Mouse (Mus musculus) thymus, postnatal 25 days (tissue): ENCODE results near the gene H13.

Source experiments
- DNase-seq: peaks from one replicate; pipeline ENCODE4 v3.0.0; 2022

Gene H13

DNA sequence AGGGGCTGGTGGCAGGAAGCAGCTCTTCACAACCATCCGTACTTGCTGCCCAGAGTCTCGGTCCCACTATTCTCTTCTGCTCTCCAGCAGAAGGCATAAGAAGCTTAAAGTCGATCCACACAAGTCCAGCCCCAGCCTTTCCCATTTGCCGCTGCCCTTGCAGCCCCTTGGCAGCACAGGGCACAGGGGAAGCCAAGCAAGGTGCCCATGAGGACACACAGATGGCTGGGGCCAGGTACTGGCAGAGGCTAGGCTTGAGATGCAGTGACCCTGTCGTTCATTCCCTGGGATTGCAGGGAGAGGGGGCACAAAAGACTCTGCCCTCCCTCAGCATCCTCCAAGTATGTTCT is 35.0 kb downstream of the H13 start:
- DNase-seq = no peak

DNA sequence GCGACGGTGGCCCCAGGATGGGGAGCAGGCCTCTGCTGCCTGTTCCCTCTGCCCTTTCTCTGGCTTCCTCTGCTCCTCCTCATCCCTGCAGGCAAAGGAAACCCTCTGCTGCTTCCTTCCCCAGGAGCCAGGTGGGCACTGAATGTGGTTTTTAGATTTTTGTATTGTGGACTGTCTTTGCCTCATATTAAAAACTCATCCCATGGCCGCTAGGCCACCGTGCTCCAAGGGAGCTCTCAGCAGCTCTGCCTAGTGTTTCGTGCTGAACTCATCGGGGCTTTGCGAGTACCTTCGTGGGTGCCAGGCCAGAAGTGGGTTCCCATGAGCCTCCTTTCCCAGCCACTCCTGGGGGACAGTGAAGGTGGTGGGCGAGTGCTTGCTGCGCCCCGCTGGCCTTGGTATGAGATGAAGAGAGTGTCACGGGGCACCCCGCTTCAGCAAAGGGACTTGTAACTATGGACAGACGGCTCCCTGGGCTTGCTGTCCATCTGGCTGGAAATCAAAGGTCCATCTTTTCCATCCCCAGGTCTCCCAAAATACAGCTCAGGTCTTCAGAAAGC is 35.6 kb downstream of the H13 start:
- DNase-seq = no peak

DNA sequence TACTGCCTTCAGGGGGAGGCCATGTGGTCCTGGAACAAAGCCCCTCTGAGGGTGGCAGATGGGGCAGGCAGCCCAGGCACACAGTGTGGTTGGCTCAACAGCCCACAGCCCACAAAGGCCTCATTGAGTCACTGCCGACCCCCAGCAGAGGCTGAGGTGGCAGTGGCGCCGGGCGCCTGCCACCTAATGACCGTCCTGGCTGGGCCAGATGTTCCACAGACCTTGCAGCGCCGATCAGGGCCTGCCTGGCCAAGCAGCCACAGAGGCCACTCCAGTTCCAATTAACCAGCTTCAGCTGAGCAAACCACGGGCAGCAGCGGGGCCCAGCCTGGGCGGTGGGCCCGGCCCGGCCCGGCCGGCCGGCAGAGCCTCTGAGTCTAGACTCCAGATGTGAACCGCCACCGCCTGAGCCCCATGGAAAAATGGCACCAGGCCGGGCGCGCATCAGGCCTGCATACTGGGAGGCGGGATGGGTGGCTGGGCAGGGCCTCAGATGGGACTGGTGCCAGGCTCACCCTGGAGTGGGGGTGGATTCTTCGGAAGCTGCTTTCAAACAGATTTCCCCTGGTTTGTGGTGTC is 36.8 kb downstream of the H13 start:
- no peak for DNase-seq

DNA sequence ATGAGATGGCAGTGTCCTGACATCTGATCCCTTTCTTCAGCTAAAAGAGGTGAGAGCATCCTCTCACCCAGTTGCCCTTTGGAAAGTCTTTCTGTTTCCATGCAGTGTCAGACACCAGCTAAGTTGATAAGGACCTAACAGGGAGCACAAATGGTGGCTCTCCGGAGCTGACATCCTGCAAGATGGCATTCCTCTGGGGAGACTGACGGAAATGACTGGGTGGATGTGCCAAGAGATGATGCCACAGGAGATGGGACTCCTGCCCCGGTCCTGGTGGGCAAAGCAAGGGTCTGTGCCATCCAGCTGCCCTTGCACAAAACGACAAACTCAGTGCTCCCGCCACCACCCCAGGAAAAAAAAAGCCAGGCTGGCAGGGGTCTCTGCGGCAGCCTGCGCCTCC is 37.9 kb downstream of the H13 start:
- no peak for DNase-seq

DNA sequence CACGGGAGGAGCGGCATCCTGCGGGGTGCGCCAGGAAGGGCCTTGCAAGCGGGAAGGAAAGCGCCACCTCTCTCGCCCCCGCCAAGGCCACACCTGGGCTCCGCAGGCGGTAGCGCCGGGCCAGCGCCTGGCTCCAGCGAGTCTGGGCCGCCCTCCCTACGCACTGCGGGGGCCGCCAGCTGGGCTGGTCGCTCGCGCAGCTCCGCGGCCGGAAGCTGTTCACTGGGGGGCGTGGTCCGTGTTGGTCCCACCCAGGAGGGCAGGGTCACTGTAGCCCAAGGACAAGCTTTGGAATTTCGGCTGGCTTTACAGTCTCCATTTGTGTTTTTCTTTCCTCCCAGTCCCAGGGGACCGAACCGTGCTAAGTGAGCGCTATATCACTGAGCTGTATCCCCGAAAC is 38.4 kb downstream of the H13 start:
- DNase-seq = peak; percentile 17

DNA sequence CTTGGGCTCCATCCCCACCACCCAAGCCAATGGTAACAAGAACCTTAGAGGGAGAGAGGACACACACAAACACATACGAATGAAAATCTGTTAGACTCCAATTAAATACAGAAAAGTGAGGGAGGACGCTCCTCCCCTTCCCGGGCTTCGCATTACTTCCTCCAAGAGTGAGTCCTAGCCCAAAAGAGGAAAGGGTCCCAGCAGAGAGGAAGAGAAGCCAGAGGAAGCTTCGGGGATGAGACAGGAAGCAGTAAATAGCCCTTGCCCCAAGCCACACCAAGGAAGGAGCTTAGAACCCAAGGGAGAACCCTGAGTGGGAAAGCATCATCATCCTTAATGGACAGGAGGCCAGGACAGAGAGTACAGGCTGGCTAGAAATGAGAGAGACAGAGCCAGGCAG is 39.8 kb downstream of the H13 start:
- DNase-seq = no peak

DNA sequence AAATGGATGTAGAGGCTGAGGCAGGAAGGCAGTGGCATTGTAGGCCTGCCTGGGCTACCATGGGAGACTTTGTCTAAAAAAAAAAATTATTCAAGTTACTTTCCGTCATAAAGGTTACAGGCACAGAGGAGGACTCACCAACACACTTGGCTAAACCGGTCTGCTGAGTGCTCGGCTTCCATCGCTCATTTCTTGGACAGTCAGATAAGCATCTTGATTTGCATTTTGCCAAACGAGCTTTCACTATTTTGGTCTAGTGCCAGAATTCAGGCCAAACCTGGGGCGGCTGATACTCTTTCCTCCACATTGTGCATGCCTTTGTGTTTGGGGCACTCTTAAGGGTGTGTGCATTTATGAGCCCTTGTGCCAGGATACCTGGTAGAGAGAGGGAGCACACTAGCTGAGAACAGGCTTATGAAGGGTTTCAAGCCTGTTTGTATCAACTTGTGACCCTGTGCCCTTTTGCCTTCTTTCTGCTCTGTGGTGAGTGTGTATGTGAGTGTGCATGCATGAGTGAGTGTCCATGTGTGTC is 47.0 kb downstream of the H13 start:
- no peak for DNase-seq

DNA sequence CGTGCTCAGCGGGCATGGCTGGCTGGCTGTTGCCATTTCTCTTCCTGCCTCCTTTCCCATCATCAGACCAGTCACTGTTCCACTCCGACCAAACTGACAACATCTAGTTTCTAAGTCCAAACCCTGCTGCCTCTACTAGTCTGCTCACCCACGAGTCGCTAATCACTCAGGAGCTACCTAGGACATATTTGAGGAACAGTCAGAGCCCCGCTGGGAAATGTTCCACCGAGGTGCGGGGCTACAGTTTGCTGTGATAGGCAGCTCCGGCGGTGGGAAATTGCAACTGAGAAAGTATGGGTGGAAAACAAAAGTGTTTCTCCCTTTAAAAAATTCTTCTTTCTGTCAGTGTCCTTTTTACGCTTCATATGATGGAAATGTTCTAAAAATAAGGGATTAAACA is 48.4 kb downstream of the H13 start:
- DNase-seq = no peak

DNA sequence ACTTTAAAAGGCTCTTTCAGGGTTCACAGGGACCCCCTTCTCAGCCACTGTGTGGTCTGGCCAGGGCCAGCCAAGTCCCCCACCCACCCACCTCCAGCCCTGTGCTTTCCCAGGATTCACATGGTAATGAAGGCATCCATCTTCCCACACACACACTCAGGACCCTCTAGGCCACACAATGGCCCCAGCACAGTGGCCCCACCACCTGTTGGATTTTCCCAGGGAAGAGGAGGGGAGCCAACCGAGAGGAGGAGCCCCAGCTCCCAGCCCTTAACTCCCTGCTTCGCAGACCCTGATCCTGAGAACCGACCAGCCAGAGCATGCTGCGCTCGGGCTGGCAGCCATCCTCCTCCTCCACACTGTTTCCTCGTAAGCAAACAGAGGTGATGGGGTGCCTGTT is 48.8 kb downstream of the H13 start:
- DNase-seq = no peak

DNA sequence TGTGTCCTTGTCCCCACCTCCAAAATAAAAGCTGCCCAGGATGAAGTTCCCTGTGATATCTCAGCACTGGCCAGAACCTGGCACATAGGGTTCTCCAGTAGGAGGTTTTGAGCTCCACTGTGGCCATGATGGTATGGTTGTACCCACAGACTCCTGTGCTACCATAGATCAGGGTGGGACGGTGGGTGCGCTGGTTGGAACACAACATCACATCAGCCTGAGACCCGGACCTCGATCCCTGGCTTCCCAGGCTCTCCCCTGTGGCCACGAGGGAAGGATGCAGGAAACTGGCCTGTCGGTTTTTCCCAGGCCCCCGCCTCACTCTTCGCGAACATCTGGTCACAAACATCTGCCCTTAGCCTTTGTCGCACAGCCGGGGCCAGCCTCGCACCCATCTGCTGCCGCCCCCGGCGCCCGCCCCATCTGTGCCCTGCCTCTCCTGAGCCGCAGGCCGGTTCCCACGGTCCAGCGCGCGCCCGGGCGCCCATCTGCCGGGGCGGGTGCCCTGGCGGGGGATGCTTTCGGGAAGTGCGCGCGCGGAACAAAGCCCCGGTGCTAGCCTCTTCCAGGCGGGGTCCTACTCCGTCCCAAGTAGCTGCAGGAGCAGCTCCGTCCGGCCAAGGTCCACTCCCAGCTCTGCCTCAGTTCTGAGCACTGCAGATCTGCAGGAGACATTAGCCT is 54.5 kb downstream of the H13 start:
- peak; percentile 31 for DNase-seq

DNA sequence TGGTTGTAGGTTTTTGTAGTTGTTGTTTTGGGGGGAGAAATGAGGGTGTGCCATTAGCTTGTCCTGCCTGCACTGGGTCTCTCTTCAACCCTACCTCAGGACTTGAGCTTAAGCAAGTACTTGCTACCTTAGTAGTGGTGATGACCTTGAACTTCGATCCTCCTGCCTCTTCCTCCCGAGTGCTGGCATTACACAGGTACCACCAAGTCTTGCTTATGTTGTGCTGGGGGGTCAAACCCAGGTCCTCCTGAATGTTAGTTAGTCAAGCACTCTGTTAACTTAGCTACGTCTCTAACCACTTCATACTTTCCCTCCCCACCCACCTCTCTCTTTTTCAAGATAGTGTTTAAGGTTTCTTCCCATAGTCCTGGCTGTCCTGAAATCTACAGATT is 55.1 kb downstream of the H13 start:
- no peak for DNase-seq

DNA sequence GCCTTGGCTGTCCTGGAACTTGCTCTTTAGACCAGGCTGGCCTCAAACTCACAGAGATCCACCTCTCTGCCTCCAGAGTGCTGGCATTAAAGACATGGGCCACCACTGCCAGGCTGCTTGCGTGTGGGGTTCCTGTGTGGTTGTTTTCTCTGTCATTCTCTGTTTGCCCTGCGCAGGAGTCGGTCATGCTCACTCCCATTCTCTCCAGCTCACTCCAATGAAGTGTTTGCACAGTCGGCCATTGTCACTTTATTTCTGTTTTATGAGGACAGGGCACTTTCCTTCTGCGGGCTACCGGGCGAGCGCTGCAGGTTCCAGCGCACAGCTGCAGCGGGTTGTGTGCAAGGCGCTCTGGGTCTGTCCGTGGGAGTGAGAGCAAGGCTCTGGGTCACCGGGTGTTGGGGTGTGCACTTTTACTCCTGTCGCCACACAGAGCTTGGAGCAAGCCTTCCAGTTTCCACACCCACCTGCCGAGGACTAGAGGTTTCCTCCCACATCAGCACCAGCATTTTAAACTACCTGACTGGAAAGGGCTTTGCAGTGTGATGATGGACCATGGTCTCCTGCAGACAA is 56.0 kb downstream of the H13 start:
- DNase-seq = no peak

DNA sequence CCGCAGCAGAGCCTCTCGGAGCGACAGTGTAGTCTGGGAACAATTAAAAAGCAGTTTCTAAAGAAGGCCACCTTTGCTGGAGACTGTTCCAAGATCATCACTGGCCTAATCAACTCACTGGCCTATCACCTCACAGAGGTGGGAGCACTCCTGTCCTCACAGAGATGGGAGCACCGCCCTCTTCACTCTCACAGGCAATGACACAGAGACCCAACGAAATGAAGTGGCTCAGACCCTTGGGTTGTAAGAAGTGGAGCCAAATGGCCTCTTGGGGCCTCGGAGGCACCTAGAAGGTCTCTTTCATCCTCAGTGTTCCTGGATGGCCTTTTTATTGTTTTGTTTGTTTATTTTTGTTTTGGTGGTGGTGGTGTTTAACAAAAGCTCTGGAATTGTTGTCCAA is 57.0 kb downstream of the H13 start:
- DNase-seq = no peak

DNA sequence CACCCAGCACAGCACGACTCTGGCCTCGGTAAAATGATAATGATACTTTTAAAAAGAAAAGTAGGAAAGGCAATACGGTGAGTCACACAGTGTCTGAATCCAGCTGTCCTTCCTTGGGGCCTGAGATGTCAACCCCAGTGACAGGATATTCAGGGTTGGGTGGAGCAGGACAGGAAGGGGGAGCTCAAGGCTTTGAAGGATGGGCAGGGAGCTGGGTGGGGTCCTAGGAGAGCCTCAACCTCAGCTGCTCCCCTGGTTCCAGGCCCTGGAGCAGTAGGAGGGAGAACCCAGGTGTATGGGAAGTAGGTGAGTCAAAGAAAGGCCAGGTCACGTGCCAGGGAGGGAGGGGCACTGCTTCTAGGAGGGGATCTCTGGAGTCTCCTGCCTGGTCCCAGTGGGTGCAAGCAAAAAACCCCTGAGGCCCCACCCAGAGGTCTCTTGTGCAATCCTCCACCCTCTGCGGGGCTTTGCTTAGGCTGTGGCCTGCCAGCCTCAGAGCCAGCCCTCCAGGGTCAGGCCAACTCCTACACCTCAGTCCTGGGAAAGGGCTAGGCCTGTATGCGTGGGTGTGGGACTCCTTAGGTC is 57.6 kb downstream of the H13 start:
- DNase-seq = no peak

DNA sequence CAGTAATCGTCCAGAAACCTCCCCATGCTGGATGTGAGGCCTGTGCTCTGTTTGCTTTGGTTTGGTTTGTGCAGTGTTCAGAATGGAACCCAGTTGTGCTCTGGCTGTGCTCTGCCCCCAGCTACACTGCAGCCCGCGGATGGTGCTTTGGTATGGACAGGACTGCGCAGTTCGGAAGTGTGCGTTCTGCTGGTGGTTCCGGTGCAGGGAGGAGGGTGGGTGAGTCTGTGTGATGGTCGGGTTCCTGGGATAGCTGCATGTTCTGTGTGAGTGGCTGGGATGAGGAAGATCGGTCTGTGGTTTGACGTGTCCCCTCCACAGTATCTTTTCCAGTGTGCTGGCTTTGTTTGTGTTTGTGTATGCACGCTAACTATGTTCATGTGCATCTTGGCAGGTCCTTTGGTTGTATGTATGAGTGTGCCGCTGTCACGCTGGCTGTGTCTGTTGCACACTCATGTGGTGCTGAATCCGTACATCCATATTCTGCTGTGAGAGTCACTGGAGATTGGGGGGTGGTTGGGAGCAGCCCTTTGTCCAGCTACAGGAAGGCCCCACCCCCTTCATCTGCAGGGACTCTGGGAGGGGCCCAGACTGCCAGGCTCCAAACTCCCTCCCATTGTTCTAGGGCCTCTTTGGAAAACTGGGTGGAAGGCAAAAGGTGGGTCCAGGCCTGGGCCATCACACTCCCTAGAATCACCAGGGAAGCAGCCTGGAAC is 58.7 kb downstream of the H13 start:
- no peak for DNase-seq

DNA sequence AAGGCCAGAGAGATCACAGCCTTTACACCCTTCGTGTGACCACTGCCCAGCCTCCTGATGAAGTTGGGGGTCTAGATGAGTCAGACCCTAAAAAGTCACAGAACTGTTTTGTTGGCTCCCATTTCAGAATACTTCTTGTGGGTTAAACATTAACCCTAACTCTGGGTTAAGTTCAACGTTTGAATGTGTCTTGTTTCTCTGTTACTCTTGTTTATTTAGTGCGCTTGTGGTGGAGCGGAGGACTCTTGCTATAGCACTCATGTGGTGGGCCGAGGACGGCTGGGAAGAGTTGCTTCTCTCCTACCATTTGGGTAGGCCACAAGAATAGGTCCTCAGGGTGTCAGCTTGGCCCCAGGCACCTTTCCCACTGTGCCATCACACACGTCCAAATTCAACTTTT is 59.3 kb downstream of the H13 start:
- DNase-seq = no peak

DNA sequence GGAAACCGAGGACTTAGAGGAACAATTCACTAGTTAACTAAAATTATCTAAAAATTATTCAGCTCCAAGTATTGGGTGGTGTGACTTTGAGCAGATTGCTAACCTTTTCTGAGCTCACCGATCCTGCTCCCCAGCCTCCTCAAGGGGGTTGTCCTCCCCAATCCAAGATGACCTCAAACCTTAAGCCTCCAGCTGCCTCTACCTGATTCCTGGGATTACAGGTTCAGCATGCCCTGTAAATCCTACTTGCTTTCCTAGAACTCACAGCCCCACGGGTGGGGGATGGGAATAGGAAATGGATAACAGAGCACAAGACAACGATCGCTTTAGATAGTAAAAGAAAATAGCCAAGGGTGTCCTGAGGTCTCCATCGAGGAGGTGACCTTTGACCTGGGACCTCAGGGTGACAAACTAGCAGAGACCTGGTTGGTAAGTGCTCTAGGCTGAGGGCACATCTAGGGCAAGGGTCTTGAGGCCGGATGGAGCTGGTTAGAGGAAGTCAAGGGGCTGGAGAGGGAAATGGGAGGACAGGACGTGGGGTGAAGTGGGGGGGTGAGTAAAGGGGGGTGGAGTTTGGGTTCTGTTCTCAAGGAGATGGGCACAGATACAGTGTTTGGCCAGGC is 59.9 kb downstream of the H13 start:
- DNase-seq = no peak

DNA sequence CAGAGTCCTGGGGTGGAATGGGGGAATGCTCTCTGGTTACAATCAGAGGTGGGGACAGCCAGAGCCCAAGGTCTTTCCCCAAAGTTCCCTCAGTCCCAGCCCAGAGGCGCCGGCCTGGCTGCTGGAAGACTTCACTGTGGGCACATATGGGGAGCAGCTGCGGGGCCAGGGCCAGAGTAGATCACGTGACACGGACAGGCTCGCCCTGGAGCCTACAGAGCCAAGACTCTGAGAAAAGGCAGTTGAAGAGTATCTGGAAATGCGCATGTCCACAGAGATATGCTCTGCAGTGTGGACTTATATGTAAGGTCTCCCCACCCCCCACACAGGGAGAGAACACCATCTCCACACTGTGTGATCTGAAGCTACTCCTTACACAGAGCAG is 60.4 kb downstream of the H13 start:
- DNase-seq = no peak

DNA sequence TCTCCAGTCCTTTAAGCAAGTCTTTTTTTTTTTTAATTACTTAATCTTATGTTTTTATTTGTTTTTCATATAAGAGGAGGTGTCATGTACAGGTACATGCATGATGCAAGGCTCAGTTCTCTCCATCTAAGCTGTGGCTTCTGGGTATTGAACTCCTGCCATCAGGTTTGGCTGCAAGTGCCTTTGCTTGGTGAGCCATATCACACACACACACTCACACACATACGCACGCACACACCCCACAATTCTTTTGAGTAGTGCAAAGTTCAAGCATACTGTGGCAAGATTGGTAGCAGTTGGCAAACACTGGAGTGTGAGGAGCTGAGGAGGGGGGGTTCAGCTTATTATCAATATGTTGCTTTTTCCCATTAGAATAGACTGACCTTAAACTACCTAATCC is 63.9 kb downstream of the H13 start:
- no peak for DNase-seq

DNA sequence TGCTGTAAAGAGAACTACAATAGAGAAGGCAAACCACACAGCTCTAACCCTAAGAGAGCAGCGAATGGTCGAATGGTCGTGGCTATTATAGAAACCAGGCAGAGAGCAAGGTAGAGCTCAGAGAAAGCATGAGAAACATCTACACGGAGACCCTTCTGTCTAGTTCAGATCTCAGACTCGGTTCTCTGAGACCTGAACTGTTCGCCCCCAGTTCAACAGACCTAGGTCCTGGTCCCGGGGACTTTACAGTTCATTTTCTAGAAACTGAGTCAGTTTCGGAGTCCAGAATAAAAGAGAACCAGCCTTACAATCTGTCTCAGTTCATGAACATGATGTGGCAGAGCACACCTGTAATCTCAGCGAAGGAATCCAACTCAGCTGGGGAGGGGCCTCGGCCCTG is 65.2 kb downstream of the H13 start:
- no peak for DNase-seq

DNA sequence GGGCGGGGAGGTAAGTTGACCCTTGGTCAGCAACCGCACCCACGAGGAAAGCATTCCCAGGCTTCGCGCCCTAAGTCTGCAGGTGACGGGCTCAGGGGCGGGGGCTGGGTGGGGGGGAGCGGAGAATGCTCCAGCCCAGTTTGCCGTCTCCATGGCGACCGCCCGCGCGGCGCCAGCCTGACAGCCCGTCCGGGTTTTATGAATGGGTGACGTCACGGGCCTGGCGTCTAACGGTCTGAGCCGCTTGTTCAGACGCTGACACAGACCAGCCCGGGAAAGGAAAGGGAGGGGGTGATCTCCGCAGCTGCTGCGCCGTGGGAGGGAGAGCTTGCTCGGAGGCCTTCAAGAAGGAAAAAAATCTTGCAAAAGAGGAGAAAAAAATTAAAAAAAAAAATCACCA is 65.7 kb downstream of the H13 start:
- DNase-seq = peak; percentile 77

DNA sequence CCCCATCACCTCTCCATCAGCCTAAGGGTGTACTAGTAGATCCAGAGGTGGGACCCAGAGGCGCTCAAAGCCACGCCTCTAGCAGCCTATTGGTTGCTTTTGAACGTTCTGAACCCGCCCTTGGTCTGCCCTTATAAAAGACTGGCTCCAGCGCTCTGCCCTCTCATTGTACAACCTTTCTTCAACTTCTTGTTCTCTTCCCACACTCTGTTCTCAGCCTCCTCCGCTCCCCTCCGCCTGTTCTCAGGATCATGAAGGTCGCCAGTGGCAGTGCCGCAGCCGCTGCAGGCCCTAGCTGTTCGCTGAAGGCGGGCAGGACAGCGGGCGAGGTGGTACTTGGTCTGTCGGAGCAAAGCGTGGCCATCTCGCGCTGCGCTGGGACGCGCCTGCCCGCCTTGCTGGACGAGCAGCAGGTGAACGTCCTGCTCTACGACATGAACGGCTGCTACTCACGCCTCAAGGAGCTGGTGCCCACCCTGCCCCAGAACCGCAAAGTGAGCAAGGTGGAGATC is 66.9 kb downstream of the H13 start, which contains the start of gene Id1:
TSS of gene Id1 (plus strand) at position 162 of the 512 bp plus-strand sequence.
- DNase-seq = peak; percentile 74

DNA sequence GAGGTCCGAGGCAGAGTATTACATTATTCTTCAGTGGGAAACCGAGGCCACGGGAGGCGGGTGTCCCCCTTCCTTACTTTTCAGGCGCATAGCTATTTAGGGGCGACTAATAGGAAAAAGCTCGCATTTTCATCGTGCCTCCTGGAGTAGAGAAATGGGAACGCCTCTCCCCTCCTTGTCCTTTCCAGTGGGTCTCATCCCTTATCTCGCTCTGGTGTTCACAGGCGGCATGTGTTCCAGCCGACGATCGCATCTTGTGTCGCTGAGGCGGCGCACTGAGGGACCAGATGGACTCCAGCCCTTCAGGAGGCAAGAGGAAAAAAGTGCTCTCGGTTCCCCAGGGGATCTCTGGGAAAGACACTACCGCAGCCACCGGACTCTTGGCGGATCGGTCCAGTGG is 67.5 kb downstream of the H13 start:
- DNase-seq = no peak
